Mouse (Mus musculus): ENCODE measurements around the gene Spata5. TPM values are rescaled to one million over a fixed set of nuclear protein-coding genes. Genes with fewer than 3 reads are reported as not detected.
A peak's percentile ranks its signal among the peaks of the same experiment; 100 is the strongest.

Gene Spata5
- total RNA-seq, 2 experiments from 2014 or later, result 8.4 to 8.8 TPM

GRCm38 (mm10) chr3:37418961-37419457 lies 687 bp upstream of the Spata5 start:
- intact Hi-C loops (cut with DNase I), result no loop called here
- DNase-seq, result peak in 1 of 2 experiments; percentile 58

- DNase-seq, result peak; percentile 81 to 83
- intact Hi-C loops (cut with DNase I), result no loop called here
These were observed 376 bp downstream of the Spata5 start, which contains the start of gene Nudt6 for GRCm38 (mm10) chr3:37420072-37420471. Gene Nudt6, minus strand, starts transcription at chr3:37420211.

GRCm38 (mm10) chr3:37420641-37421040 lies 945 bp downstream of the Spata5 start:
- intact Hi-C loops (cut with DNase I), result no loop called here
- DNase-seq, result peak in 1 of 2 experiments; percentile 18

GRCm38 (mm10) chr3:37421179-37421578 lies 1.5 kb downstream of the Spata5 start:
- no peak for DNase-seq
- intact Hi-C loops (cut with DNase I), result no loop called here

- no peak for DNase-seq
- intact Hi-C loops (cut with DNase I), result no loop called here
These were observed 6.4 kb downstream of the Spata5 start for GRCm38 (mm10) chr3:37426069-37426468.

- intact Hi-C loops (cut with DNase I), result no loop called here
These were observed 10.7 kb downstream of the Spata5 start for GRCm38 (mm10) chr3:37430359-37430758.

GRCm38 (mm10) chr3:37439770-37440169 lies 20.1 kb downstream of the Spata5 start:
- DNase-seq, result no peak

More at GRCm38 (mm10) chr3:37430359-37430758, 10.7 kb downstream of the Spata5 start:
- DNase-seq, result no peak

GRCm38 (mm10) chr3:37443409-37443808 lies 23.7 kb downstream of the Spata5 start:
- intact Hi-C loops (cut with DNase I), result no loop called here

More at GRCm38 (mm10) chr3:37439770-37440169, 20.1 kb downstream of the Spata5 start:
- intact Hi-C loops (cut with DNase I), result no loop called here

GRCm38 (mm10) chr3:37455992-37456391 lies 36.3 kb downstream of the Spata5 start:
- DNase-seq, result no peak
- intact Hi-C loops (cut with DNase I), result no loop called here

More at GRCm38 (mm10) chr3:37443409-37443808, 23.7 kb downstream of the Spata5 start:
- no peak for DNase-seq

GRCm38 (mm10) chr3:37468170-37468569 lies 48.5 kb downstream of the Spata5 start:
- intact Hi-C loops (cut with DNase I), result loop anchor here (5.0 kb wide), 1 partner anchor 734 kb away; no protein-coding TSS in a partner anchor
- no peak for DNase-seq

- no peak for DNase-seq
- intact Hi-C loops (cut with DNase I), result loop anchor here (5.0 kb wide), 1 partner anchor 733 kb away; no protein-coding TSS in a partner anchor
These were observed 49.7 kb downstream of the Spata5 start for GRCm38 (mm10) chr3:37469353-37469752.

- intact Hi-C loops (cut with DNase I), result no loop called here
- no peak for DNase-seq
These were observed 51.2 kb downstream of the Spata5 start for GRCm38 (mm10) chr3:37470867-37471266.

- intact Hi-C loops (cut with DNase I), result no loop called here
- DNase-seq, result no peak
These were observed 52.8 kb downstream of the Spata5 start for GRCm38 (mm10) chr3:37472461-37472860.

GRCm38 (mm10) chr3:37476485-37476884 lies 56.8 kb downstream of the Spata5 start:
- intact Hi-C loops (cut with DNase I), result no loop called here
- no peak for DNase-seq

- intact Hi-C loops (cut with DNase I), result no loop called here
- no peak for DNase-seq
These were observed 57.9 kb downstream of the Spata5 start for GRCm38 (mm10) chr3:37477438-37478188.

- intact Hi-C loops (cut with DNase I), result no loop called here
- no peak for DNase-seq
These were observed 60.1 kb downstream of the Spata5 start for GRCm38 (mm10) chr3:37479771-37480170.

GRCm38 (mm10) chr3:37481295-37481694 lies 61.6 kb downstream of the Spata5 start:
- no peak for DNase-seq
- intact Hi-C loops (cut with DNase I), result no loop called here

GRCm38 (mm10) chr3:37482720-37483119 lies 63.0 kb downstream of the Spata5 start:
- DNase-seq, result no peak
- intact Hi-C loops (cut with DNase I), result no loop called here

- no peak for DNase-seq
- intact Hi-C loops (cut with DNase I), result no loop called here
These were observed 64.1 kb downstream of the Spata5 start for GRCm38 (mm10) chr3:37483709-37484265.

- intact Hi-C loops (cut with DNase I), result no loop called here
- no peak for DNase-seq
These were observed 67.9 kb downstream of the Spata5 start for GRCm38 (mm10) chr3:37487639-37488038.

GRCm38 (mm10) chr3:37488173-37488572 lies 68.5 kb downstream of the Spata5 start:
- DNase-seq, result no peak
- intact Hi-C loops (cut with DNase I), result no loop called here

GRCm38 (mm10) chr3:37490025-37490424 lies 70.3 kb downstream of the Spata5 start:
- intact Hi-C loops (cut with DNase I), result no loop called here
- no peak for DNase-seq

Measured in gastrocnemius, postnatal 36 days (tissue).